Mouse (Mus musculus) common myeloid progenitor, adult 5-6 weeks (primary cell): ENCODE data around the gene BC080695. TPM values are rescaled to one million over a fixed set of nuclear protein-coding genes. Genes with fewer than 3 reads are reported as not detected.
"Not testable (repeated sequence)": the region's sequence is repeated elsewhere in the genome, so short reads cannot be mapped to it uniquely, and the experiment has no call there.

ENCODE experiments used
- ATAC-seq: replicated peaks from 2 replicates; pipeline ENCODE4 v1.8.0; 2016; ENCODE audit warnings: low read depth, mild to moderate bottlenecking, moderate TSS enrichment, inconsistent platforms; ENCODE audit not compliant: poor library complexity, severe bottlenecking
- total RNA-seq: library from RNA; stranded (forward); fragments of 200-1000, 187-1606 nt; gene quantifications from 2 replicates; pipeline ENCODE4 v1.2.3, GENCODE M21; 2017

The BC080695 gene
- not detected in 2 replicates for total RNA-seq

- not testable (repeated sequence) for ATAC-seq
These were observed at the start of gene BC080695, which contains the start of gene Gm13057 for GRCm38 (mm10) chr4:143551400-143551799. Gene BC080695 (plus strand): TSS chr4:143551700. Gene Gm13057 (plus strand): TSS chr4:143551709.

DNA sequence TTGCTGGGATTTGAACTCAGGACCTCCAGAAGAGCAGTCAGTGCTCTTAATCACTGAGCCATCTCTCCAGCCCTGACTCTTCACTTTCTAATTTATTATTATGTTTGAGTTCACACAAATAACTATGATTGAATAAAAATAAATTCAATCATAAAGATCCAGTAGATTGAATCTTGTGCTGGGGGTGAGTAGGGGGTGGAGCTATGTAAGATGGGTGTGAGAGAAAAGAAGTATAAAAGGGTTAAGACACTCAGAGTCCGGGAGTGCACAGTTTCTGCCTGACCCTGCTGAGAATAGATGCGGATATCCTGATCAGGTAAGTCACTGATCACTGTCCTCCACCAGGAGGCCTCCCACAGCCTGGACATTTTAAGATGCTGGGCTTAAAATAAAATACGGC lies 40.5 kb upstream of the BC080695 start, which contains the start of gene Gm13043:
Gene Gm13043 (plus strand): TSS at position 301 of the 400 bp plus-strand sequence.
- ATAC-seq: no peak

DNA sequence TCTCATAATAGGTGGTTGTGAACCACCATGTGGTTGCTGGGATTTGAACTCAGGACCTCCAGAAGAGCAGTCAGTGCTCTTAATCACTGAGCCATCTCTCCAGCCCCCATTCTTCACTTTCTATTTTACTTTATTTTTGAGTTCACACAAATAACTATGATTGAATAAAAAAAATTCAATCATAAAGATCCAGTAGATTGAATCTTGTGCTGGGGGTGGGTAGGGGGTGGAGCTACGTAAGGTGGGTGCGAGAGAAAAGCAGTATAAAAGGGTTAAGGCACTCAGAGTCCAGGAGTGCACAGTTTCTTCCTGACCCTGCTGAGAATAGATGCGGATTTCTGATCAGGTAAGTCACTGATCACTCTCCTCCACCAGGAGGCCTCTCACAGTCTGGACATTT lies 15.8 kb upstream of the BC080695 start, which contains the start of gene Gm13040:
Gene Gm13040 (plus strand): TSS at position 301 of the 400 bp plus-strand sequence.
- ATAC-seq: not testable (repeated sequence)

DNA sequence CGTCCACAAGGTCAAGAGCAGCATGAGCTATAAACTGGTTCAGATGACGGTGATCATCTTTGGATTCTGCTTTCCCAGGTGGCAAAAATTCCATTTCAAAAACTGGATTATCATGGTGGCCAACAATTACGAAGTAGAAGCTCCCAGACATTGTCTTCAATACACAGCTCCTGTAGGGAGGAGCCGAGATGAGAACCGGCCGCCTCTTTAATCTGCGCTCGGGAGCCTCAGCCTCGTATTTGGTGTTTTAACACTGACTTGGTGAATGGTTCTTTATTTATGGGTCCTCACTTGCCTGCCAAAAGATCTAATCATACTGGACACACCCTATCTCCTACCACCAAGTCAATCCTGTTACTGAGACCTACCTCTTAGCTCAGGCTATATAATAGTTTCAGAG lies 60.4 kb downstream of the BC080695 start:
- 0 out of 2 replicates have a peak, but pooled peaks have one; percentile 39 for ATAC-seq

- ATAC-seq: not testable (repeated sequence)
These were observed 63.2 kb downstream of the BC080695 start, which contains the start of gene Gm13083 for GRCm38 (mm10) chr4:143614703-143615102. Gene Gm13083 (plus strand): TSS chr4:143615003.

DNA sequence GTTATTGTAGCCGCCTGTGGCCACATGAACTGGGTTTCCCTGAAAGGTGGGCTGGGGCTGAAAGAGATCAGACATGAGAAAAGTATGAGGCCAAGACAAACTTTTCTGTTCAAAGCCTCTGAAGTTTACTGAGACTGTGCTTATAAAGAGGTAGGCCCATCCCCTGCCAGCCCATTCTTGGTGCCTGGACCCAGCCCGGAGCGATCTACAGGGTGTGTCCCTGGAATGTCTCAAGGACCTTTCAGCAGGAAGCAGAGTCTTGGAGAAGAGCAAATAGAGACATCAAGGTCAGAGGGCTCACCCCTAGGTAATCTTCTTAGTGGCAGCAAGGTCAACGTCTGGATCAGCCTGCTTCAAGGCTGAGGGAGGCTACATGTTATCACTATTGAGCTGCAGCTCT lies 66.6 kb downstream of the BC080695 start:
- ATAC-seq: not testable (repeated sequence)

Other genes with a start within 250 kb of the BC080695 start
- gene Lrrc38, start 201.9 kb upstream of the BC080695 start, total RNA-seq: not detected in 2 replicates
- gene Pramel1, start 157.3 kb upstream of the BC080695 start, total RNA-seq: not detected in 2 replicates
- gene Pramef8, start 139.3 kb upstream of the BC080695 start, total RNA-seq: 7.0 and 19.9 TPM in 2 replicates
- gene Oog4, start 101.4 kb upstream of the BC080695 start, total RNA-seq: not detected in 2 replicates
- not detected in 2 replicates for gene Gm13043, start 40.4 kb upstream of the BC080695 start, total RNA-seq
- not detected in 2 replicates for gene Gm13040, start 15.7 kb upstream of the BC080695 start, total RNA-seq
- gene Gm13057, start within 50 bp of the BC080695 start, total RNA-seq: not detected in 2 replicates
- gene Gm13083, start 63.3 kb downstream of the BC080695 start, total RNA-seq: not detected in 2 replicates
- not detected in 2 replicates for gene Gm13088, start 105.5 kb downstream of the BC080695 start, total RNA-seq
- not detected in 2 replicates for gene Gm13089, start 151.0 kb downstream of the BC080695 start, total RNA-seq
- not detected in 2 replicates for gene Gm13078, start 167.8 kb downstream of the BC080695 start, total RNA-seq
- gene Gm13023, start 237.7 kb downstream of the BC080695 start, total RNA-seq: not detected in 2 replicates